Mouse (Mus musculus) spleen, adult 2 months (tissue): ENCODE data around the gene Dars2.

Experiments used
- CTCF ChIP-seq: fragments of 200-500 bp; IDR thresholded peaks from 2 replicates; pipeline ENCODE4 v1.5.1; 2011; ENCODE audit warnings: mild to moderate bottlenecking, inconsistent platforms; ENCODE audit not compliant: insufficient read depth, insufficient read length, insufficient replicate concordance; ENCODE audit errors: extremely low read depth
- POLR2A ChIP-seq: fragments of 200-500 bp; IDR thresholded peaks from 2 replicates; pipeline ENCODE4 v1.6.1; 2011; ENCODE audit warnings: low read depth, low read length, inconsistent platforms

- TF ChIP-seq CTCF (no peak), POLR2A (no peak)
These were observed 5.8 kb upstream of the Dars2 start for GRCm38 (mm10) chr1:161076238-161076637.
